Mouse (Mus musculus) MN1 (cell line): Measurements from ENCODE around the gene Zfp541.

Experiments used
- DNase-seq: peaks from one replicate; pipeline ENCODE4 v3.0.0-alpha.2; 2016; ENCODE audit warnings: low spot score

Gene Zfp541

DNA sequence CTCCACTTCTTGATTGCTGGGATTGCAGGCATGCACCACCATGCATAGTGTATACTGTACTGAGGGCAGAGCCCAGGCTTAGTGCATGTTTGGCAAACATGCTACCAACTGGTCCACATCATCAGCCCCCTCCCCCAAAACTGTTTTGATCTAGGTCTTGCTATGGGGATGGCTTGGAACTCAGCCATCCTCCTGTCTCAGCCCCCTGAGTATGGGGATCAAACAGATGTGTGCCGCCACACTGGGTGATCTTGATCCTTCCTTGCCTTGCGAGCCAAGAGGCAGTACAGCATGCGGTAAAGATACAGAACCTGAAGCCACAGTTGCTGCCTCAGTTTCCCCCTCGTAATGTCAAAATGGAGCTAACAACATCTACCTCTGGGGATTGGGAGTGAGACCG lies 67.3 kb downstream of the Zfp541 start:
- no peak for DNase-seq

DNA sequence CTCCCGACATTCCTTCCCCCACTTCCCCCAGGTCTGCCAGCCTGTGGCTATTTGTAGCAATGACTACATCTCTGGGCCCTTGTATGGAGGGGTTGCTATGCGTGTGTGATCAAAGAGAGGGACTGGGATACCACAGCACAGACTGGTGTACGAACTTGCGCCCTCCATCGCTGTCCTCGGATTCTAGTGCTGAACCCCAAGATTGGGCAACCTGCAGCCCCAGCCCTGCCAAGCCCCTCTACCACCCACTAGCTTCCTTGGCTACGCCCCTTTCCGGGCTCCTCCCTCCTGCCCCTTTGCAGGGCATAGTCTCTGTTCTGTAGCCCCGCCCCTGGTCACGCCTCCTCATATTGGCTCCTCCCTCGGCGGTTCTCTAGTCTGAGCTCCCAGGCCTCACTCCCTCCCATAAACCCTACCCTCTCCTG lies 67.8 kb downstream of the Zfp541 start, which contains the start of gene Slc8a2:
TSS of gene Slc8a2 (plus strand) at position 406 of the 425 bp plus-strand sequence.
- peak; percentile 61 for DNase-seq

DNA sequence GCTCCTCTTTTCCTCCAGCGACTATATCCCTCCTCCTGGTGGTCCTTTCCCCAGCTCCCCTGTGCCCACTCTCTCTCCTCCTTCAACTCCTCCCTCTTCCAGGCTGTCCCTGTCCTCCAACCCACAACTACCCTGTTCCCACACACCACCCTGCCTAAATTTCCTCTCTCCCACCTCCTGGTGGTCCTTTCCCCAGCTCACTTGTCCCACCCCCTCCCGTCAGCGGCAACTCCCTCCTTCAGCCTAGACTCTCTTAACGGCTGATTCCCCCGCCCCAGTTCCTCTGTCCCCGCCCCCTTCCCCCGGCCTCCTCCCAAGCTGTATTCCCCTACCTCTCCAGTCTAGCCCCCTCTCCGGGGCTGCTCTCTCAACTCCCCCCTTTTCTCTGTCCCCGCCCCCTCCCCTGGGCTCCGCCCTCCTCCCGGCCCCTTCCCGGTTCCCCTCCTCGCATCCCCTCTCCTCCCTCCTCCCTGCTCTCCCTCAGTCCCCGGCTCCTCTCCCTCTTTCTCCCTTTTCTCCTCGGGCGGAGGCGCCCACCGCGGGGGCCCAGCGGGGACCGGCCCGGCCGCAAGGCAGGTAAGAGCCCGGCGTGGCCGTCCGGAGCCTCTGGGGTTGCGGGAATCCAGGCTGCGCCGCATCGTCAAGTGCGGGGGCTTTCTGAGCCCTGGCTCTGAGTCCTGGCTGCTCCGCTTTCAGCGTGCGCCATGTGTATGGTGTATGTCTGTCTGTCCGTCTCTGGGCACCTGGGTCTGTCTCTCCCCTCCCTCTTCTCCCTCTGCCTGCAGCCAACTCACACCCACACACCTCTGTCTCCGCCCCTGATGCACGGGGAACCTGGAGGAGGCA lies 68.5 kb downstream of the Zfp541 start:
- peak; percentile 38 for DNase-seq

DNA sequence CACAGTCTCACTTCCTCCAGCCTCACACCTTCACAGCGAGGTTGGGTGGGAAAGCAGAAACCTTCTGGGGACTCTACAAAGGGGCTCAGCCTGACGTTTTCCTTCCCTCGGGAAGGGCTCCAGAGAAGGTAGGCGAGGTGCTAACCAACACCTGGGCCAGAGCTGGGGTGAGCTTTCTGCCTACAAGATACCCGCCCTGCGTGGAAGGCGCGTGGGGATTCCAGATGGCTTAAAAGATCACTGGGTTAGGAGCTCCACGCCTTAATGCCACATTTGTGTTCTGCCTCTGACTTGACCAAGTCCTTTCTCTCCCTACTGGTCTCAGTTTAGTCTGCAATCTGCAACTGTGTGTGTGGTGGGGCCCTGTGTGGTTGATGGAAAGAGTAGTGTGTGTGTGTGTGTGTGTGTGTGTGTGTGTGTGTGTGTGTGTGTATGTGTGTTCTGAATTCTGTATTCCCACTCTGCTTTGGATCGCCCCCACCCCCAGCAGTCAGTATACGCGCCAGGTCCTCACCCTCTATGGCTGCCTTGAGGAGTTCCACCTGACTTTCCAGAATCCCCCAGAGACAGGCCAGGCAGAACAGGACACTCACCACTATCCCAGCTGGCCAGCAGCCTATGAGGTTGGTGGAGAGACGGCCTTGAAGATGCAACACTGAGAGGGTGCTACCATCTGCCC lies 69.5 kb downstream of the Zfp541 start:
- peak; percentile 47 for DNase-seq

DNA sequence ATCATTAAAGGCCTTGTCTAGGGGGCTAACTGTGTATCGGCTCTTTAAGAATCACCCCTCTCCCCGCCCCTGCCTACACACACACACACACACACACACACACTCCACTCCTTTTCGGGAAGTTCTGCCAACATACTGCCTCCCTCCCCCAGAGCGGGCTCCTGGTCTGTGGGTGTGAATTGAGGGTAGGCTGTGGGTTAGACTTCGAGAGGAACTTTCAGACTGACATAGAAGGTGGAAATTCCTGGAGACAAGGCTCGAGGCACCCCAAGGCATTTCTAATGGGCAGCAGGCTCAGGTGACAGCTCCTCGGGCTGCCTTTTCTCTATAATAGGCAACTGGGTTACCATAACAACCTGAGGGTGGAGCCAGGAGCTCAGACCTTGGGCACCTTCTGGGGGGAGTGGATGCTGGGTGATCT lies 70.6 kb downstream of the Zfp541 start:
- peak; percentile 36 for DNase-seq

DNA sequence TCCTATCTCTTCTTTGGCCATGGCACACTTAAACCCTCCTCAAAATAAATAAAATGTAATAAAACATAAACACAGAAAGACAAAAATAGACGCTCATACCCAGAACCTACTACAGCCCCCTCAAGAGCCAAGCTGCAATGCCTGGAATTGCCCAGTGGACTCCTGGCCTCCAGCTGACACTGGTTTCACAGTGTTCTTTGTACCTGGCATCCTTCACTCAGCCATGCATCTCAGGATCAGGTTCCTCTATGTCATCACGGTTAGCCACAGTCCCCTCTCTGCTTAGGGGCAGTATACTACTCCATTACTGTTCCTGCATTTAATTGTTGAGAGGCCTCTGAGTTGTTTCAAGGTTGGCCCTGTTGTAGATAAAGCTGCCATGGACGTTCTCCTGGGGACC lies 71.3 kb downstream of the Zfp541 start:
- DNase-seq, result no peak

DNA sequence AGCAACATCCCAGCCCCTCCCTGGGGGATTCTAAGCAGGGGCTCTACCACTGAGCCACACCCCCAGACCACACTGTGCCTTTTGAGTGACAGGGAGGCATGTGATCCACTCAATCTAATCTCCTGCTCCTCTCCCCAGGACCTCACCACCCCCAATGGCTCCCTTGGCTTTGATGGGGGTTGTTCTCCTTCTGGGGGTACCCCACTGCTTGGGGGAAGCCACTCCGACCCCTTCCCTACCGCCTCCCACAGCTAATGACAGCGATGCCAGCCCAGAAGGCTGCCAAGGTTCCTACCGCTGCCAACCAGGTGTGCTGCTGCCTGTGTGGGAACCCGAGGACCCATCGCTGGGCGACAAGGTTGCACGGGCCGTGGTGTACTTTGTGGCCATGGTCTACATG lies 72.1 kb downstream of the Zfp541 start:
- no peak for DNase-seq

DNA sequence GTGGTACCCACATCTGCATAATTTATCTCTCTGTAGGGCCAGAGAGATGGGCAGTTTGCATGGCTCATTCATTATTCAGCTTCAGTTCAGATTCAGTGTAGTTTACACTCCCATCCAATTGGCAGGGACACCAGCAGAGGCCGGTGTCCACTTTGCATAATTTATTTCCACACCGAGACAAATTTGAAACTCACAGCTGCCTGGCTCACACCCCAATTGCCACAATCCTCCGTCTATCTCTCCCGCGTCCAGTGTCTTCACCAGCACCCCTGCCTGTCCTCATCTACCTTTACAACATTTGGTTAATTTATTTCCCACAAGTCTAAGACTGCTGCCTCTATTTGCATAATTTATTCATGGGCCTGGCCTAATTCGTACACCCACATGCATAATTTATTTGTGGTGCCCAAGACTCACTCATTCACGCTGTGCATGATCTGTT lies 73.4 kb downstream of the Zfp541 start:
- DNase-seq, result no peak
